Mouse (Mus musculus) Patski (cell line): Measurements from ENCODE around the gene Foxn1. TPM values are rescaled to one million over a fixed set of nuclear protein-coding genes. Genes with fewer than 3 reads are reported as not detected.

Experiments used
- ATAC-seq: fragments of 100-300 bp; one replicate; pipeline ENCODE4 v1.8.0; 2021
- CTCF ChIA-PET: fragments of 350-600 bp; sonication (Branson Sonifier 250); formaldehyde crosslinking; loops from one replicate; lab custom pipeline; 2022; ENCODE audit warnings: inconsistent platforms; lab: Charles Lee
- POLR2A ChIA-PET: fragments of 350-600 bp; sonication (Branson Sonifier 250); formaldehyde crosslinking; loops from one replicate; lab custom pipeline; 2022; ENCODE audit warnings: antibody characterized with exemption, inconsistent platforms; lab: Charles Lee
- DNase-seq: peaks from one replicate; pipeline ENCODE4 v3.0.0-alpha.2; 2011; ENCODE audit warnings: low read depth, low spot score
- H3K27me3 ChIP-seq: fragments of 371-371 bp; one replicate; pipeline ENCODE4 v1.5.1; 2021
- CTCF ChIP-seq: fragments of 100-300 bp; IDR thresholded peaks from one replicate; pipeline ENCODE4 v1.5.1; 2021
- in situ Hi-C: fragments of 300-500 bp; cut with MboI; formaldehyde crosslinking; loops from 3 replicates; pipeline ENCODE4 v1.11.1; 2018; ENCODE audit warnings: low pct_unique_long_range_greater_than_20kb, mixed read lengths
- polyA plus RNA-seq: library from polyadenylated mRNA; unstranded; gene quantifications from one replicate; pipeline ENCODE4 v1.2.3, GENCODE M21; 2021

Foxn1 gene
- polyA plus RNA-seq, 1 experiment from 2014 or later: 0.37 TPM

DNA sequence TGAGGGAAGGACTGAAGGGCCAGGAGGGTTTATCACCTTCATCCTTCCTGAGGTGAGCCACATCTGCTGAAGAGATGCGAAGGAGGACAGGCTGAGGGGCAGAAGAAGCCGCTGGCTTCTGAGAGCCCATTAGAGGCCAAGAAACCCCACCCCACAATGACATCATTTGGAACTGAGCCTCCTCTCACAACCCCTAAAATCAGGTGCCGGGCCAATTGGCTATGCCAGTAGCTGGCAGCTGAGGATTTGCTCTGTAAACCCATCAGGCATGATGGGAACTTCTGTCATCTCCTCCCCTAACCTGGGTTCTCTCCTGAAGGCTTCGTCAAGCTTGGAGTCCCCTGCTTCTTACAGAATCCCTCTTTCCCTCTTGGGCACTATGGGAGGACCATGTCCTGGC is 6.0 kb downstream of the Foxn1 start:
- ATAC-seq (no peak), DNase-seq (no peak)
- TF ChIP-seq CTCF: no peak
- ChIA-PET POLR2A (interaction anchor here (0.8 to 2.2 kb wide), 2 partner anchors 10 to 17 kb away, joined by 3 to 7 read pairs; no protein-coding TSS in a partner anchor), CTCF (interaction anchor here (1.4 to 3.9 kb wide), 3 partner anchors 17 to 19 kb away, joined by 5 to 13 read pairs (median 9); no protein-coding TSS in a partner anchor)
- H3K27me3 ChIP-seq: no peaks in the 10 kb centered on the region
- in situ Hi-C loops: no loop called here

DNA sequence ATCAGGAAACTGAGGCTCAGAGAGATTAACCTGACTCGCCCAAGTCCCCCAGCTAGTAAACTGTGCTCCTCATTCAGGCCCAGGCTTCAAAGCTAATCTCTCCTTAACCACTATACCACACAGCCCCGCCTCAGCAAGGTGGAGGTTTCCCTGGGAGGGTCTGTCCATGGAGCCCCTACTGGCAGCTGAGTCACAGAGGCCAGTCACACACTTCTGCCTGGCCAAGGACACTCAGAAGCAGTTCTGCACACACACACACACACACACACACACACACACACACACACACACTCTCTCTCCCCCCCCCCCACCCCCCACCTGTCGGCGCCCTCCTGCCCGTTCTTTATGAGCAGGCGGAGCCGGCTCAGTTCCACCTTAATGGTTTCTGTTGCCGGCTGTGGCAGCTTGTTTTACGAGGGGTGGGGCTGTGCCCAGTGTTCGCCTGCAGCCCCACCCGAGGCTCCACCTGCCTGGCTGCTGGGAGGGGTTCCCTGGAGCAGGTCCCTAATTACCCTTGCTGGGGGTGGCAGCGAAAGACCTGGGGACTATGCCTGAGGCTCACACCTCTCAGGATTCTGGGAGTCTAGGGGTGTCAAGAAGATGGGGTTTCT is 8.7 kb downstream of the Foxn1 start:
- in situ Hi-C loops: no loop called here
- ATAC-seq: no peak
- H3K27me3 ChIP-seq: no peaks in the 10 kb centered on the region
- POLR2A ChIA-PET: interaction anchor here (0.6 to 1.5 kb wide), 2 partner anchors 13 to 194 kb away, joined by 3 to 5 read pairs; partner anchors contain the start of gene Rpl23a
- CTCF ChIA-PET: interaction anchor here (3.9 kb wide), 1 partner anchor 20 kb away, joined by 13 read pairs; no protein-coding TSS in a partner anchor
- DNase-seq: no peak
- no peak for TF ChIP-seq CTCF

DNA sequence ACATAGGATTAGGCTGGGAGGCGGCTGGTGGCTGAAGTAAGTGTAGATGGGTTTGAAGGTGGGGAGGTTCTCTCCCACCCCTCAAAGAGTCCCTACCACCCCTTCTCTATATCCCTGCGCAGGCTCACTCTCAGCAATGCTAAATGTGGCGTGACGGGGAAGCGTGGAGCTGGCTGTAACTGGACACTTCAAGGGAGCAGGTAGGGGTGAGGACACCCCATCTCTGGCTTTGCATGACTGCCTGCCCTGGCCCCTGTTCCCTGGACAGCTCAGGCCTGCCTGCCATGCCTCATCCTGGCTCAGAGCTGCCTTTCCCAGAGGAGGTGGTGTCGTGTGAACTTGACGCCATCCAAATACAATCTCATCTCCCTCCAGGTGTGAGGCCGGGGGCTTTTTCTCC is 12.2 kb downstream of the Foxn1 start:
- DNase-seq: no peak
- in situ Hi-C loops: no loop called here
- CTCF ChIA-PET: interaction anchor here (0.8 to 4.1 kb wide), 3 partner anchors 11 to 26 kb away, joined by 3 to 12 read pairs (median 3); no protein-coding TSS in a partner anchor
- no peaks in the 10 kb centered on the region for H3K27me3 ChIP-seq
- POLR2A ChIA-PET: interaction anchor here (2.6 kb wide), 1 partner anchor 9 kb away, joined by 13 read pairs; no protein-coding TSS in a partner anchor
- ATAC-seq: no peak
- TF ChIP-seq CTCF: no peak

DNA sequence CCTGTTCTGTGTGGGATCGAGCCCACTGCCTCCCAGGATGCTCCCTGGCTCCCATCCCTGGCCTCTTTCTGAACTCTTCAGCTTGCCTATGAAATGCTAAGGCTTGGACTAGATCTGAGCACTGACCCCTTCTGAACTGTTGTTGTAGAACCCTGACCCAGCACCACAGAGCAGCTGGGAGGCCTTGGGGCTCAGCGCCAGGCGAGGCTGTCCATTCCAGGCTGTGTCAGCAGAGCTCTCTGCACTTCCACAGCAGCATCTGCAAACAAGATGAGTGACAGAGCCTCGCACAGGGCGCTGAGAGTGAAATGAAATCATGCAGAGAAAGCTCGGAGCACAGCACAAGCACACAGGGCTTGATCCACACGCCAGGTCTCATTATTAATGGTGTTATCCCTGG is 13.7 kb downstream of the Foxn1 start:
- in situ Hi-C loops: no loop called here
- TF ChIP-seq CTCF: no peak
- CTCF ChIA-PET: interaction anchor here (0.9 to 4.1 kb wide), 5 partner anchors 9 to 83 kb away, joined by 3 to 12 read pairs (median 7); no protein-coding TSS in a partner anchor
- ATAC-seq (no peak), DNase-seq (no peak)
- no peaks in the 10 kb centered on the region for H3K27me3 ChIP-seq
- POLR2A ChIA-PET: interaction anchor here (0.8 to 2.6 kb wide), 2 partner anchors 10 to 24 kb away, joined by 5 to 13 read pairs; no protein-coding TSS in a partner anchor

DNA sequence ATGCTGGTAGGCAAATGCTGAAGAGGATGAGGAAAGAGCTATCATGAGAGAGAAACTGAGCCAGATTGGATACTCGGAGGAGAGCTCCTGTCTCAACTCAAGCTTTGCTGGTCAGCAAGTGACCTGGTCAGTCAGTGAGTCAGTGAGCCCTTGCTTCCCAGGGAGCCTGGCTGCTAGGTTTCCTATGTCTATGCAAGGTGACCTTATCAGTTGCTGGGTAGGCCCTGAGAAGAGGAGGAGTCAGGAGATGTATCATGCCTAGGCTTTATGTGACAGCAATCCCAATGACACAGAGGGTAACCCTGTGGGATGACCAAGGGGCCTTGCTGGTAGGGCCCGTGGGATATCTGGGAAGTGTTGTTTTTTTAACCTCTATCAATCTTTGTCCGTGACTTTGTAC is 14.2 kb downstream of the Foxn1 start:
- ChIA-PET CTCF (interaction anchor here (0.9 to 4.1 kb wide), 6 partner anchors 9 to 83 kb away, joined by 3 to 12 read pairs (median 5); no protein-coding TSS in a partner anchor), POLR2A (interaction anchor here (0.8 to 1.0 kb wide), 2 partner anchors 9 to 11 kb away, joined by 3 to 4 read pairs; no protein-coding TSS in a partner anchor)
- DNase-seq (no peak), ATAC-seq (no peak)
- no peak for TF ChIP-seq CTCF
- H3K27me3 ChIP-seq: no peaks in the 10 kb centered on the region
- in situ Hi-C loops: no loop called here

DNA sequence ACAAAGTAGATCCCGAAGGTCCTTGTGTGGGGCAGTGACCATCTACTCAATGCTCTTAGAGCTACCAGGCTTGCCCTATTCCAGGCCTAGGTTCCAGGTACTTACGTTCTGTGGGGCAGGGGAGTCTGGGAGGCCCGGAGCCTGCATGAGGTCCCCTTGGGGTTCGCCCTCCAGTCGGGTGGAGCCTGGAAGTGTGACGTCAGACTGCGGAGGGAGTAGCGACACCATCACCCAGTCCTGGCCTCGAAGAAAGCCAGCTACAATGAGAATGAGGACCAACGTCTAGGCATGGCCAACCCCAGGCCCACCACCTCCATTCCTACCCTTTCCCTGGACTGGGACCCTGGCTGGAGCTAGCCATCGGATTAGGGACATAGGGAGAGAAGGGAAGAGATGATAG is 14.6 kb downstream of the Foxn1 start:
- CTCF ChIA-PET: interaction anchor here (1.1 to 4.1 kb wide), 5 partner anchors 8 to 28 kb away, joined by 3 to 12 read pairs (median 7); no protein-coding TSS in a partner anchor
- POLR2A ChIA-PET: interaction anchor here (0.8 to 1.0 kb wide), 2 partner anchors 10 to 11 kb away, joined by 3 to 4 read pairs; no protein-coding TSS in a partner anchor
- DNase-seq: no peak
- ATAC-seq: no peak
- in situ Hi-C loops: no loop called here
- TF ChIP-seq CTCF: no peak
- no peaks in the 10 kb centered on the region for H3K27me3 ChIP-seq

DNA sequence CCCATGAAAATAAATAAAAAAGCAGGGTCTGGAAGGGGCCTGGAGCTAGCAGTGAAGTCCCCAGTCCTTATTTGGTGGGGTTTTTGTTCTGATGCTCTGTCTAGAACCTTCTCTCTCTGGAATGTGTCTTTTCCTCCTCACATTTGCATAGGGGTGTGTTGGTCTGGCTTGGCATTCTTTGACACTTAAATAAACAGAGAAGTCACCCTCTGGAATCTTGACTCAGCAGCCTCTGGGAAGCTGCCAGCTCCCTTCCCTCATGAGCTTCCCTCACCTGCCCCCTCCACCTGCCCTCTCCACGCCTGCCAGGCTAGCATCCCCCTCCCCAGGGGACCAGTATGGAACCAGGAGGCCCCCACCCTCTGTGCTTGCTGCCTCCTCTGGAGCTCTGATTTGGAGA is 16.0 kb downstream of the Foxn1 start:
- CTCF ChIA-PET: interaction anchor here (0.8 to 3.3 kb wide), 4 partner anchors 11 to 29 kb away, joined by 3 to 18 read pairs (median 6); no protein-coding TSS in a partner anchor
- H3K27me3 ChIP-seq: no peaks in the 10 kb centered on the region
- no peak for TF ChIP-seq CTCF
- in situ Hi-C loops: no loop called here
- DNase-seq: peak; percentile 77
- POLR2A ChIA-PET: interaction anchor here (1.2 to 1.5 kb wide), 2 partner anchors 11 to 13 kb away, joined by 5 to 7 read pairs; no protein-coding TSS in a partner anchor
- peak; percentile 75 for ATAC-seq

DNA sequence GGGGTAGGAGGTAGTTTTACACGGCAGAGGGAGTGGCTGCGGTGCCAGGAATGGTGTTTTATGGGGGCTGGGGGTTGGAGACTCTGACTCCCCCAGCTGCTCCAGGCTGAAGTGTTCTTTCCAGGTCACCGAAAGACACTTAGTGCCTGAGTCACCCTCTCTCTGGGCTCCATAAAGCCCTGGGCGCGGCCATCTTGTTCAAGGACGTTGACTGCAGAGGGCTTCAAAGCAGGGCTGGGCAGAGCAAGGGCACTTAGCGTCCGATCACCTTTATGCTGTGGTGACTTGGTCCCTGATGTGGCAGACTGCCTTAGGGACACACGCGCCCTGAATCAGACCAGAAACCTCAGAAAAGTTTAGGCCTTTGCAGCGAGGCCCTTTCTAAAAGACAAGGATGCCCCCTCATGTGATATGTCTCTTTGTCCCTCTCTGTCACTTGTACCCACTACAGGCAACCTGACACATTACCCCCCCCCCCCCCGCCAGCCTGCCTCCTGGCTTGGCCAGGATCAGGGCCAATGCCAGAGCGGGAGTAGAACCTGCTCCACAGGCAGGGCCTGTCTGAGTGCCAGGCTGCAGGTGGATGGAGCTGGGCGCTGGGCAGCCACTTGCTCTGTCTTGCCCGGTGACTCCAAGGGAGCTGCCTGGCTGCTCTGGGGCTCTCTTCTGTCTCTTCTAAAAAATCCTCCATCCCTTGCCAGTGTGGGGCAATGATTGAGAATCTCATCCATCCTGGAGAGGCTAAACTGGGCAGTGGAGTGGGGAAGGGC is 18.7 kb downstream of the Foxn1 start:
- H3K27me3 ChIP-seq: no peaks in the 10 kb centered on the region
- DNase-seq (no peak), ATAC-seq (no peak)
- POLR2A ChIA-PET: interaction anchor here (10.0 kb wide), 1 partner anchor 30 kb away, joined by 160 read pairs; no protein-coding TSS in a partner anchor
- CTCF ChIA-PET: interaction anchor here (3.3 to 18.5 kb wide), 2 partner anchors 8 to 29 kb away, joined by 18 to 473 read pairs; no protein-coding TSS in a partner anchor
- no peak for TF ChIP-seq CTCF
- in situ Hi-C loops: no loop called here

DNA sequence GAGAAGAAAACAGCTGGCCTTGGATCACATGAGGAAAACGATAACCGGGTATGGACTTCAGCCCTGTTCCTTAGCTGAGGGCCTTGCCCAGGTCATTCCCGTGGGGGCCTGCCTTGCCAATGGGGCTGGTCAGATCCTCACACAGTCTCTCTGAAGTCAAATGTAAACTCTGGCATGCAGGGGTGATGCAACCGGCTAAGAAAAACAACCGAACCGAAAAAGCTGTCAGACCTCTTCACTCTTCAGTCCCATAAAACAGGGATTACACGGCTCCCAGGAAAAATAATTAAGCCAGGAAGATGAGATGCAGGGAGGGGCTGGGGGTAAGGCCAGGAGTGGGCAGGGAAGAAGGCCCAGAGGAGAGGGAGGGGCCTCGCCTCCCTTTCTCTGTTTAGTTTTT is 22.3 kb downstream of the Foxn1 start:
- in situ Hi-C loops: loop anchor here (5.0 kb wide), 1 partner anchor 33 kb away; no protein-coding TSS in a partner anchor
- ChIA-PET CTCF (interaction anchor here (1.4 to 18.5 kb wide), 3 partner anchors 9 to 32 kb away, joined by 5 to 473 read pairs (median 12); no protein-coding TSS in a partner anchor), POLR2A (interaction anchor here (0.8 to 10.0 kb wide), 3 partner anchors 13 to 33 kb away, joined by 3 to 160 read pairs (median 3); no protein-coding TSS in a partner anchor)
- TF ChIP-seq CTCF: no peak
- no peaks in the 10 kb centered on the region for H3K27me3 ChIP-seq
- peak; percentile 58 for ATAC-seq
- DNase-seq: peak; percentile 86
